Mouse (Mus musculus): Measurements from ENCODE around the gene Lefty1.

- no peak for TF ChIP-seq CTCF (conservative IDR thresholded peaks at IDR 0.05; ENCODE audit: low read length)
- no peak for TF ChIP-seq POU5F1 (IDR thresholded peaks at IDR 0.05; ENCODE audit: borderline replicate concordance, low read length)
Measured at GRCm38 (mm10) chr1:180957989-180958388, 23.2 kb downstream of the Lefty1 start.

Measured in E14TG2a.4 (cell line).